Mouse (Mus musculus) limb, embryonic 15.5 days (tissue): ENCODE measurements around the gene Gdpd3. TPM values are rescaled to one million over a fixed set of nuclear protein-coding genes. Genes with fewer than 3 reads are reported as not detected.

ENCODE experiments used
- ATAC-seq: fragments of 200-750 bp; cut with Nextera tagmentation; 2 replicates; pipeline ENCODE4 v1.8.0; 2017; ENCODE audit warnings: low read depth, moderate TSS enrichment; ENCODE audit not compliant: insufficient number of reproducible peaks, low FRiP score, low TSS enrichment
- H3K27ac ChIP-seq: fragments of 300-500 bp; sonication (generic); 2 replicates; pipeline ENCODE4 v1.5.1; 2015; ENCODE audit warnings: moderate library complexity, mild to moderate bottlenecking, inconsistent platforms
- H3K27me3 ChIP-seq: fragments of 300-500 bp; sonication (generic); 2 replicates; pipeline ENCODE4 v1.6.1; 2015; ENCODE audit warnings: inconsistent platforms
- H3K36me3 ChIP-seq: fragments of 300-500 bp; sonication (generic); 2 replicates; pipeline ENCODE4 v1.6.1; 2015; ENCODE audit warnings: inconsistent platforms
- H3K4me1 ChIP-seq: fragments of 300-500 bp; sonication (generic); 2 replicates; pipeline ENCODE4 v1.6.1; 2015; ENCODE audit warnings: inconsistent platforms
- H3K4me2 ChIP-seq: fragments of 300-500 bp; sonication (generic); 2 replicates; pipeline ENCODE4 v1.6.1; 2015; ENCODE audit warnings: mild to moderate bottlenecking, inconsistent platforms
- H3K4me3 ChIP-seq: fragments of 300-500 bp; sonication (generic); 2 replicates; pipeline ENCODE4 v1.5.1; 2015; ENCODE audit warnings: mild to moderate bottlenecking, inconsistent platforms
- H3K9ac ChIP-seq: fragments of 300-500 bp; sonication (generic); 2 replicates; pipeline ENCODE4 v1.6.1; 2015; ENCODE audit warnings: inconsistent platforms
- H3K9me3 ChIP-seq: fragments of 300-500 bp; sonication (generic); 2 replicates; pipeline ENCODE4 v1.6.1; 2016; ENCODE audit warnings: inconsistent platforms
- WGBS: fragments of 180-500 bp; shearing (Covaris S2); methylation state at CpG from one replicate; pipeline ENCODE4 v1.1.7; 2015; 5-methylcytosine and 5-hydroxymethylcytosine counted together
- polyA plus RNA-seq: library from polyadenylated mRNA; unstranded; fragments of >200 nt; fragmentation: Nextera tagmentation; extraction: Ambion mirVana; gene quantifications from 2 replicates; pipeline ENCODE4 v1.2.1, GENCODE M21; 2015

Gene Gdpd3
- polyA plus RNA-seq, 1 experiment from 2014 or later: 17.7 TPM

DNA sequence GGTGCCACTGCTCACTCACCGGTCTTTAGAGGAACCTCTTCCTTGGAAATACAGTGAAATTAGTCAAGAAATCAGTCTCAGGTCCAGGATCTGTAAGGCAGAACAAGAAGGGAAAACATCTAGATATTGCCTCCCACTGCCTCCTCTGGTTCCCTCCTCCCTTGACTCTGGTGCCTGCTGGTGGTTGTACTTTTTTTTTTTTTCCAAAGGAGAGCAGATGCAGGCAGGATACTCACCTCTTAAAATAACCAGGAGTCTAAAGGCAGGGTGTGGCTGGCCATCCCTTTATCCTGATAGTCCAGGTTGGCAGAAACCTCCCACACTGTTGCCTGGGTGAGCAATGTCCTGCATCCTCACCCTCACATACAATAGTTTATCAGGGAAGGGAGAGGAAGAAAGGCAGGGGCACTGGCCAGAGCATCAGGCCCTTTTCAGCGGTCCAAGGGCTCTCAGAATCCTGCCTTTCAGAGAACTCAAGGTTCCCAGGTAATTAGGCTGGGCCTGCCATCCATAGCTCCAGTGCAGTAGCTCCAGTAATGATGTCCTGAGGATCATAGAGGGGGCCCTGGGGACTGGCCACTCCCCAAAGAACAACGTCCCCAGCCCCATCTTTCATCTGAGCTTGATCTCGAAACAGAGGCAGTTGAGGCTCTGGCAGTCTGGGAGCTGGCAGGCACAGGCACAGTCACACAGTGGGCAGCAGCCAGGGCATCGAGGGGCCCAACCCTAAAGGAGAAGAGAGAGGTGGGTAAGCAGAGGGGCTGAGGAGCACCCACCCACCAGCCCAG lies 34.3 kb downstream of the Gdpd3 start:
- Histone ChIP-seq H3K27ac (peak overlapping the region; percentile 99), H3K36me3 (peaks cover 44% of the 10 kb centered on the region), H3K4me3 (peak overlapping the region; percentile 83), H3K9me3 (no peaks in the 10 kb centered on the region), H3K4me2 (peak overlapping the region; percentile 62), H3K9ac (peak overlapping the region; percentile 72; the same call in 1 of the 2 replicates), H3K4me1 (peaks cover 41% of the 10 kb centered on the region), H3K27me3 (no peaks in the 10 kb centered on the region)
- 54% methylated on average over 5 of the region's 5 CpGs for whole genome bisulfite sequencing
- no peak for ATAC-seq

DNA sequence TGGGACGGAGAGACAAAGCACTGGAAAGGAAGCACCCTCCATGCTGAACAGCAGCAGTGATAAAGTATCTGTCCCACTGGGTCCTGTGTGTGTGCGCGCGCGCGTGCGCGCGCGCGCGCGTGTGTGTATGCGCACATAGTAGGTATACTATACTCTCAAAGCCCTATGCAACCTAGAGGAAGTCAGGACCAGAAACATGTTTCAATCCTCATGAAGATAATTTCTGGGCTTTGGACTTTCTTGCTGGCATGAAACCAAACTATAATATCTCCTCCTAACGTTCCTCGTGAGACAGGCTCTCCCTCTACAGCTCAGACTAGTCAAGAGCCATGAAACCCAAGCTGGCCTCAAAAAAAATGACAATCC lies 34.9 kb downstream of the Gdpd3 start:
- Histone ChIP-seq H3K9ac (no peak overlapping the region), H3K4me3 (no peak overlapping the region)
- ATAC-seq: no peak

DNA sequence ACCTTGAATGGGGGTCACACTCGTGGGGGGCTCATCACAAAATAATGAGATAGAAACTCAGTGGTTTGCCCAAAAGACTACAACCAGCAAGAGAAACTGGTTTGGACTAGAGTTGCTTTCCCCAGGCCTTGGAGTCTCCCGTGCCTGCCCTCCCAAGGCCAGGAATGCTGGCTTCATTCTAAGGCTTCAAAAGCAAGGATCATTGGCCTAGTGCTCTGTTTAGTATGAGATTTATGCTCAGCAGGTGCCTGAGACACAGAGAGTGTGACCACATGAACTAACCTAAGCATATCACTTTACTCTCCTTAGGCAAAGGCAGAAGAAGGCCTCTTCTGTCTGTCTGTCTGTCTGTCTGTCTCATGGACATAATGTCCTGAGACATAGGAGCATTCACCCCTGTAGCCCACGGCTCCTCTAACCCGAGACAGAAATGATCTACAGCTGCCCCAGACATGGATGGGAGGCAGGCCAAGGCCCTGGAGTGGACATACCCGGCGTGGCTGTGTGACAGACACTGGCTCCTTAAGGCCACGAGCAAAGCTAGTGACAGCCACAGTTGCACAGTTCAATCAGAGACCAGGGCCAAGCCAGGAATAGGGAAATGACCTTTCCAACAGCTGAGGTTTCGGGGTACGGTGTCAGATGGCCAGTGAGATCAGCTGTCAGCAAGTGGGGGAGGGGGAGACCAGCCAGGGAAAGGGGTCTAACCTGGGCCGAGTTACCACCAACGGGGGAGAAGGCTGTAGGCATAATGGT lies 36.2 kb downstream of the Gdpd3 start:
- Histone ChIP-seq H3K9ac (no peak overlapping the region), H3K27me3 (no peaks in the 10 kb centered on the region), H3K9me3 (no peaks in the 10 kb centered on the region), H3K4me1 (peaks cover 29% of the 10 kb centered on the region), H3K4me2 (no peak overlapping the region), H3K27ac (peak overlapping the region; percentile 18), H3K4me3 (no peak overlapping the region), H3K36me3 (peaks cover 31% of the 10 kb centered on the region)
- ATAC-seq: no peak
- 83% methylated on average over 11 of the region's 11 CpGs for WGBS

More for the DNA sequence above, 34.9 kb downstream of the Gdpd3 start:
- H3K27me3 ChIP-seq: no peaks in the 10 kb centered on the region
- H3K4me2 ChIP-seq: no peak overlapping the region
- peaks cover 40% of the 10 kb centered on the region for H3K36me3 ChIP-seq
- peaks cover 36% of the 10 kb centered on the region for H3K4me1 ChIP-seq
- no peaks in the 10 kb centered on the region for H3K9me3 ChIP-seq
- 90% methylated on average over 16 of the region's 16 CpGs for WGBS
- H3K27ac ChIP-seq: peak overlapping the region; percentile 99; the same call in 1 of the 2 replicates

DNA sequence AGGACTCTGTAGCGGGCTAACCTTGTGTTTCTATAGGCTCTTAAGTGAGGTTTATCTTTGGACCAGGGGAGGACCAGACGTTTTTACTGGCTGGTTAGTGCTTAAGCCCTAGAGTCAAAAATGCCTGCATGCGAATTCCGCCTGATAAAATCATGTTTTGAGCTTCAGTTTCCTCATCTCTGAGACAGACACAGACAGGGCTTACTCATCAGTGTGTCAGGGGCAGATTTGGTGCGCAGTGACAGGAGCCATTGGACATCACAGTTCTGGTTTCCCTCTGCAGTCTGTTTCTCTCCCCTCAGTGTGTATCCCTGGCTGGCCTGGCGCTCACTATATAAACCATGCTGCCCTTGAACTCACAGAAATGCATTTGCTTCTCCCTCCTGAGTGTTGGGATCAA lies 37.0 kb downstream of the Gdpd3 start:
- 84% methylated on average over 6 of the region's 6 CpGs for WGBS
- Histone ChIP-seq H3K4me2 (no peak overlapping the region), H3K36me3 (peaks cover 31% of the 10 kb centered on the region), H3K27me3 (no peaks in the 10 kb centered on the region), H3K4me3 (no peak overlapping the region), H3K9ac (no peak overlapping the region), H3K27ac (no peak overlapping the region; the same call in 1 of the 2 replicates), H3K4me1 (peaks cover 31% of the 10 kb centered on the region), H3K9me3 (no peaks in the 10 kb centered on the region)
- ATAC-seq: no peak

DNA sequence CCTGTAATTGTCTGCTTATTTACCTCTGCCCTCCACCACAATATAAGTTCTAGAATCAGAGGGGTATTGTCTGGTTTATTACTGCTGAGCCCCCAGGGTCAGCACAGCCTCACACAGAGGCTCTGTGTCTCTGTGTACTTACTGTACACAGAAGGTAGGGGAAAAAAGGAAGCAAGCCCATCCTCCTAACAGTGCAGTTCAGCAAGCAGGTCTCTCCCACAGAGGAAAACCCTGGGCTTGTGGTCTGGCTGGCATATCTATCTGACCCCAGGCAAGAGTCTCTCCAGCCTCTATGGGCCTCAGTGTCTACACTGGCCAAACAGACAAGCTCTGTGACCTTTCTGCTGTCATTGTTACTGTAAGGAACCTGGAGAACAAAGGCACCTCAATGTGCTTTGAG lies 37.6 kb downstream of the Gdpd3 start:
- Histone ChIP-seq H3K36me3 (peaks cover 31% of the 10 kb centered on the region), H3K9ac (no peak overlapping the region), H3K9me3 (no peaks in the 10 kb centered on the region), H3K4me1 (peaks cover 35% of the 10 kb centered on the region), H3K27me3 (no peaks in the 10 kb centered on the region), H3K27ac (no peak overlapping the region), H3K4me2 (no peak overlapping the region), H3K4me3 (no peak overlapping the region)
- no peak for ATAC-seq

DNA sequence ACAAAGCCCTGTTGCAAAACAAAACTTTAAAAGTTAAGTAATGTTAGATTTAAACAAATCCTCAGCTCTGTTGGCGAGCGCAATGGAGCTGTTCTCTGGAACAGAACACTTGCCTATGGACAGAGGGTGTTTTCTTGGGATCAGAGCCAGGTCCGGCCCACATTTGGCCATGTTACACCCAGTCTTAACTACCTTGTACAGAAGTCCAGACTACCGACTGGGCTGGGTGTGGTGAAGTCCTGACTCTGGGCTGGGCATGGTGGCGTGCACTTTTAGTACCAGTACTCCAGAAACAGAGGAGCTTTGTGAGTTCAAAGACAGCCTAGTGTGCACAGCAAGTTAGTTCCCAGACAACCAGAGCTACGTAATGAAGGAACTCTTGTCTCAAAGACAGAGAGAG lies 40.8 kb downstream of the Gdpd3 start:
- WGBS: 70% methylated on average over 6 of the region's 6 CpGs
- no peak overlapping the region for H3K4me3 ChIP-seq
- H3K9me3 ChIP-seq: no peaks in the 10 kb centered on the region
- H3K4me2 ChIP-seq: no peak overlapping the region
- peaks cover 31% of the 10 kb centered on the region for H3K36me3 ChIP-seq
- H3K9ac ChIP-seq: no peak overlapping the region
- peak overlapping the region; percentile 38; the same call in 1 of the 2 replicates for H3K27ac ChIP-seq
- no peaks in the 10 kb centered on the region for H3K27me3 ChIP-seq
- peaks cover 22% of the 10 kb centered on the region for H3K4me1 ChIP-seq
- no peak for ATAC-seq

DNA sequence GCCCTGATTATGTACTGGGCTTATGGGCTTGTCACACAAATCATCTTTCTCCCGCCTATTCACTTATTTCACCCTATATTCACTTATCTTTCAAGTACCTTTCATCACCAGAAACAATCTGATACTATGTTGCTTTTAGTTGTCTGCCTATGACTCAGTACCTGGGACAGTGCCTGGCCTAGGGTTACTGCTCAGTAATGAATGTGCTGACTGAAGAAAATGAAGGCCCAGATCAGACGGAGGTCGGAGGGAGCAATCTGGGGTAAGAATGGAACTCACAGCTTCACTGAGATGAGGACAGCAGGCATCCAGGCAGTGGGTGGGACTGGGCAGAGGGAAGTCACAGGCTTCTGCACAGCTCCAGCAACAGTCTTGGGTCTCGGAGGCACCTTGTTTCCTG lies 41.3 kb downstream of the Gdpd3 start:
- no peaks in the 10 kb centered on the region for H3K27me3 ChIP-seq
- peaks cover 22% of the 10 kb centered on the region for H3K4me1 ChIP-seq
- 68% methylated on average over 4 of the region's 4 CpGs for WGBS
- H3K36me3 ChIP-seq: peaks cover 29% of the 10 kb centered on the region
- H3K9ac ChIP-seq: peak overlapping the region; percentile 66; the same call in 1 of the 2 replicates
- H3K4me2 ChIP-seq: peak overlapping the region; percentile 81; the same call in 1 of the 2 replicates
- no peaks in the 10 kb centered on the region for H3K9me3 ChIP-seq
- peak overlapping the region; percentile 72 for H3K4me3 ChIP-seq
- peak overlapping the region; percentile 38; the same call in 1 of the 2 replicates for H3K27ac ChIP-seq
- no peak for ATAC-seq

DNA sequence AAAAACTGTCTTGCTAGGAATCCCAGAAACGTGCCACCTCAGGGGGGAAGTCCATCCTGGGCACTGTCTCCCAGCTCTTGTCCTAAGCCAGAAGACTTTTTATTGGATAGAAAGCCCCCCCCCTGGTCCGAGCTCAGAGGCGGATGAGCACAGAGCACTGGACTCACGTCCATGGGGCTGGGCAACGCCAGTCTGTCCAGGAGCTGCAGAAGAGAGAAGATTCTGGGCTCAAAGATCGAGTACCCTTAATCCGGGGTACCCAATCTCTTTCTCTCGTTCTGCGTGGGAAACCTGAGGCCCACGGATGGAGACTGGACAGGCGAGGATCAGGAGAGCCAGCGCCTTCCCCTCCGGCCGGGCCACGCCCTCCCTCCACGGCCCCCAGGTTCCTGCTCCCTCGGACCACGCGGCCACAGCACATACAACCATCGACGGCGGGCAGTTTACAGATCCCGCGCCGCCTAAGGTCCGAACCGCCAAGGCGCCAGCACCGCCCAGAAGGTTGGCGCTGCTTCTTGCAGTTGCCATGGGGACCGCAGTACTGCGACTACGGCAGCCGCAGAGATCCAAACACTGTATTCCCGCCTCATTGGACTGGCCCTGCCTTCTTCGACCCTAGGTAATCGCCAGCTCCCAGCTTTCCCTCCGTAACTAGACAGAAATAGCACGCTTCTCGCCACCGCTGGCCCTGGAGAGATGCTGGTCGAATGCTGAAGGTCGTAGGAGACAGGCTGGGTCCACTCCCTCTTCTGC lies 42.7 kb downstream of the Gdpd3 start:
- Histone ChIP-seq H3K36me3 (peaks cover 18% of the 10 kb centered on the region), H3K9ac (peak overlapping the region; percentile 66), H3K4me3 (peak overlapping the region; percentile 72), H3K4me2 (peak overlapping the region; percentile 81), H3K27me3 (peaks cover 7% of the 10 kb centered on the region), H3K4me1 (peaks cover 22% of the 10 kb centered on the region), H3K27ac (peak overlapping the region; percentile 83), H3K9me3 (no peaks in the 10 kb centered on the region)
- peak; percentile 90 for ATAC-seq
- WGBS: under 1% methylated on average over 43 of the region's 43 CpGs

DNA sequence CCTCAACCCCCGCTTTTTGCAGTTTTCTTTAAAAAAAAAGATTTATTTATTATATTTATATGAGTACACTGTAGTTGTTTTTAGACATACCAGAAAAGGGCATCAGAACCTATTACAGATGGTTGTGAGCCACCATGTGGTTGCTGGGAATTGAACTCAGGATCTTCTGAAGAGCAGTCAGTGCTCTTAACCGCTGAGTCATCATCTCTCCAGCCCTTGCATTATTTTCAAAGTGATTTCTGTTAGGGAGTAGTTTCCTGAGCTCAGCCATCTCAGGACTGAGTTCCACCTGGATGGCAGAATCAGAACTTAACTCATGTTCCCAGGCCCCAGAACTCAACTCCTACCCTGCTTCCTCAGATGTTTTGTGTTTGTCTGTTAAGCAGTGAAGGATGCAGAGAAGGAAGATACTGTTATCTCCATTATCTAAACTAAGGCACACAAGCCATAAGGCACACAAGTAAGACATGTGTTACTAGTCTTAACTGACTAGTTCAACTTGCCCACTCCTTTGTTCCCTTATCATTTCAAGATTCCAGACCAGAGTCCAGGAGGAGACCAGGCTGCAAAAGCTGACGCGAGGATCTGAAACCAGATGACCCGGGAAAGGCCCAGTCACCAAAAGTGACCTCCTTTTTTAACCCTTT lies 43.7 kb downstream of the Gdpd3 start:
- 63% methylated on average over 5 of the region's 5 CpGs for WGBS
- peaks cover 8% of the 10 kb centered on the region; the same call in 1 of the 2 replicates for H3K36me3 ChIP-seq
- ATAC-seq: no peak
- peaks cover 7% of the 10 kb centered on the region for H3K27me3 ChIP-seq
- H3K4me3 ChIP-seq: peak overlapping the region; percentile 72; the same call in 1 of the 2 replicates
- peak overlapping the region; percentile 81; the same call in 1 of the 2 replicates for H3K4me2 ChIP-seq
- peaks cover 22% of the 10 kb centered on the region for H3K4me1 ChIP-seq
- H3K9ac ChIP-seq: no peak overlapping the region
- H3K9me3 ChIP-seq: no peaks in the 10 kb centered on the region
- H3K27ac ChIP-seq: no peak overlapping the region

DNA sequence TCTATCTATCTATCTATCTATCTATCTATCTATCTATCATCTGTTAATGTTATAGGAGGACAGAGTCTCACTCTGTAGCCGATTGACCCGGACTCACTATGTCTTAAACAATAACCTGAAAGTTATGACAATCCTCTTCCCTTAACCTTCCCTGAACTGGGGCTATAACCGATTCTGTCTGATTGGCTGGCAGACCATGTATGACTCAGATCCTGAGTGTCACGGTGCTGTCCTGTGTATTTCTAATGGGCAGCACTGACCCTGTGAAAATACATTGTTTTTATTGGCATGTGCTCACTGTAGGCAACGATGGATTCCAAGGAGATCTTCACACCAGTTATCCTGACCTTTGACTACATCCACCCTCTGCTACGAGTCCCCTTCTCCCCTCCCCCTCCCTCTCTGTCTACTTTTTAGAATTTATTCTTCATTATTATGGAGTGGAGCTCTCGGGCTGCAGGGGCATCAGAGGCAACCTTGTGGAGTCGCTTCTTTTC lies 49.6 kb downstream of the Gdpd3 start:
- Histone ChIP-seq H3K9me3 (no peaks in the 10 kb centered on the region), H3K36me3 (no peaks in the 10 kb centered on the region), H3K4me1 (no peaks in the 10 kb centered on the region), H3K4me2 (no peak overlapping the region), H3K27ac (no peak overlapping the region), H3K27me3 (peaks cover 7% of the 10 kb centered on the region), H3K9ac (no peak overlapping the region), H3K4me3 (no peak overlapping the region)
- WGBS: 69% methylated on average over 8 of the region's 8 CpGs
- ATAC-seq: no peak

DNA sequence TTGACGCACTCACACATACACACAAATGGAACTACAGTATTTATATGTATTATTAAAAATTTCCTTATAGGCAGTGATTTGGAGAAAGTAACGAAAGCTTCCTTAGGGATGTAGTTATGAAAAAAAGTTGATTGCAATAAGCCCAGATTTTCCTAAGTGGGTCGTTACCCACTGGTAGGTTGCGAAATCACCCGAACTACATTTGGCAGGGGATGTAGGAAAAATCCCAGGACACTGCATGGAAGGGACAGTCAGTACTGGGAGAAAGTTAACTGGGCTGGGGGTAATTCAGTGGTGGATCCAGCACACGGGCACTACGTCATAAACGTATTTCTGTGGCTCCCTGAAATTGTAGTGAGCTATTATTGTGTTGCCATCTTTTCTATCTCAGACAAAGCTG lies 50.4 kb downstream of the Gdpd3 start:
- Histone ChIP-seq H3K27ac (no peak overlapping the region), H3K4me3 (no peak overlapping the region), H3K27me3 (peaks cover 7% of the 10 kb centered on the region), H3K9ac (no peak overlapping the region), H3K4me2 (no peak overlapping the region), H3K36me3 (no peaks in the 10 kb centered on the region), H3K9me3 (no peaks in the 10 kb centered on the region), H3K4me1 (no peaks in the 10 kb centered on the region)
- ATAC-seq: no peak
- 71% methylated on average over 8 of the region's 8 CpGs for WGBS
